Mouse (Mus musculus): ENCODE results near the gene Hcst. TPM values are rescaled to one million over a fixed set of nuclear protein-coding genes. Genes with fewer than 3 reads are reported as not detected.

Gene Hcst
- polyA plus RNA-seq, 1 experiment from 2014 or later = 4.6 TPM

GRCm38 (mm10) chr7:30436879-30437278 lies 17.2 kb upstream of the Hcst start:
- Histone ChIP-seq H3K36me3 (ENCODE audit: control insufficient read depth, insufficient read depth) (no peaks in the 10 kb centered on the region), H3K27me3 (ENCODE audit: control insufficient read depth, insufficient read depth, low read length) (peaks cover 30% of the 10 kb centered on the region)
- 17% methylated on average over 10 of the region's 10 CpGs for WGBS

GRCm38 (mm10) chr7:30435156-30435555 lies 15.5 kb upstream of the Hcst start:
- peaks cover 30% of the 10 kb centered on the region for H3K27me3 ChIP-seq (ENCODE audit: control insufficient read depth, insufficient read depth, low read length)

More at GRCm38 (mm10) chr7:30436879-30437278, 17.2 kb upstream of the Hcst start:
- Histone ChIP-seq H3K9me3 (replicated peaks; ENCODE audit: control insufficient read depth, low read length) (no peaks in the 10 kb centered on the region), H3K4me1 (ENCODE audit: control insufficient read depth, insufficient read depth, low read length) (no peaks in the 10 kb centered on the region), H3K4me3 (ENCODE audit: low read length) (no peak overlapping the region), H3K9ac (ENCODE audit: low read length) (no peak overlapping the region), H3K4me2 (ENCODE audit: low read depth, low read length) (no peak overlapping the region), H3K27ac (ENCODE audit: low read length) (no peak overlapping the region)
- no peak for ATAC-seq (replicated peaks; ENCODE audit: extremely low read depth, insufficient read depth, low FRiP score)

GRCm38 (mm10) chr7:30434701-30435100 lies 15.0 kb upstream of the Hcst start:
- no peaks in the 10 kb centered on the region for H3K4me1 ChIP-seq (ENCODE audit: control insufficient read depth, insufficient read depth, low read length)

More at GRCm38 (mm10) chr7:30435156-30435555, 15.5 kb upstream of the Hcst start:
- no peak overlapping the region for H3K4me2 ChIP-seq (ENCODE audit: low read depth, low read length)
- no peak overlapping the region for H3K4me3 ChIP-seq (ENCODE audit: low read length)
- H3K9me3 ChIP-seq (replicated peaks; ENCODE audit: control insufficient read depth, low read length) = no peaks in the 10 kb centered on the region
- no peak for ATAC-seq (replicated peaks; ENCODE audit: extremely low read depth, insufficient read depth, low FRiP score)
- no peak overlapping the region for H3K27ac ChIP-seq (ENCODE audit: low read length)
- H3K36me3 ChIP-seq (ENCODE audit: control insufficient read depth, insufficient read depth) = no peaks in the 10 kb centered on the region
- no peak overlapping the region for H3K9ac ChIP-seq (ENCODE audit: low read length)
- no peaks in the 10 kb centered on the region for H3K4me1 ChIP-seq (ENCODE audit: control insufficient read depth, insufficient read depth, low read length)
- WGBS = 41% methylated on average over 9 of the region's 9 CpGs

GRCm38 (mm10) chr7:30434238-30434637 lies 14.6 kb upstream of the Hcst start:
- H3K27ac ChIP-seq (ENCODE audit: low read length) = no peak overlapping the region
- no peaks in the 10 kb centered on the region for H3K4me1 ChIP-seq (ENCODE audit: control insufficient read depth, insufficient read depth, low read length)
- no peak for ATAC-seq (replicated peaks; ENCODE audit: extremely low read depth, insufficient read depth, low FRiP score)
- peaks cover 26% of the 10 kb centered on the region for H3K27me3 ChIP-seq (ENCODE audit: control insufficient read depth, insufficient read depth, low read length)
- H3K36me3 ChIP-seq (ENCODE audit: control insufficient read depth, insufficient read depth) = no peaks in the 10 kb centered on the region
- no peak overlapping the region for H3K4me3 ChIP-seq (ENCODE audit: low read length)
- no peak overlapping the region for H3K9ac ChIP-seq (ENCODE audit: low read length)
- 3% methylated on average over 10 of the region's 10 CpGs for WGBS
- no peak overlapping the region for H3K4me2 ChIP-seq (ENCODE audit: low read depth, low read length)
- no peaks in the 10 kb centered on the region for H3K9me3 ChIP-seq (replicated peaks; ENCODE audit: control insufficient read depth, low read length)

More at GRCm38 (mm10) chr7:30434701-30435100, 15.0 kb upstream of the Hcst start:
- Histone ChIP-seq H3K9ac (ENCODE audit: low read length) (no peak overlapping the region), H3K4me3 (ENCODE audit: low read length) (no peak overlapping the region), H3K27ac (ENCODE audit: low read length) (no peak overlapping the region), H3K27me3 (ENCODE audit: control insufficient read depth, insufficient read depth, low read length) (peaks cover 26% of the 10 kb centered on the region), H3K36me3 (ENCODE audit: control insufficient read depth, insufficient read depth) (no peaks in the 10 kb centered on the region), H3K9me3 (replicated peaks; ENCODE audit: control insufficient read depth, low read length) (no peaks in the 10 kb centered on the region), H3K4me2 (ENCODE audit: low read depth, low read length) (no peak overlapping the region)
- ATAC-seq (replicated peaks; ENCODE audit: extremely low read depth, insufficient read depth, low FRiP score) = no peak
- WGBS = 63% methylated on average over 10 of the region's 10 CpGs

GRCm38 (mm10) chr7:30431793-30432192 lies 12.1 kb upstream of the Hcst start:
- ATAC-seq (replicated peaks; ENCODE audit: extremely low read depth, insufficient read depth, low FRiP score) = no peak
- no peaks in the 10 kb centered on the region for H3K4me1 ChIP-seq (ENCODE audit: control insufficient read depth, insufficient read depth, low read length)

GRCm38 (mm10) chr7:30430191-30430590 lies 10.5 kb upstream of the Hcst start:
- Histone ChIP-seq H3K9me3 (replicated peaks; ENCODE audit: control insufficient read depth, low read length) (no peaks in the 10 kb centered on the region), H3K4me3 (ENCODE audit: low read length) (no peak overlapping the region), H3K4me1 (ENCODE audit: control insufficient read depth, insufficient read depth, low read length) (no peaks in the 10 kb centered on the region), H3K27ac (ENCODE audit: low read length) (no peak overlapping the region), H3K36me3 (ENCODE audit: control insufficient read depth, insufficient read depth) (peaks cover 2% of the 10 kb centered on the region), H3K27me3 (ENCODE audit: control insufficient read depth, insufficient read depth, low read length) (peaks cover under 1% of the 10 kb centered on the region; the same call in 1 of the 2 replicates), H3K9ac (ENCODE audit: low read length) (no peak overlapping the region), H3K4me2 (ENCODE audit: low read depth, low read length) (no peak overlapping the region)
- 47% methylated on average over 2 of the region's 2 CpGs for WGBS
- no peak for ATAC-seq (replicated peaks; ENCODE audit: extremely low read depth, insufficient read depth, low FRiP score)

More at GRCm38 (mm10) chr7:30431793-30432192, 12.1 kb upstream of the Hcst start:
- no peak overlapping the region for H3K27ac ChIP-seq (ENCODE audit: low read length)
- no peak overlapping the region for H3K9ac ChIP-seq (ENCODE audit: low read length)
- no peaks in the 10 kb centered on the region for H3K9me3 ChIP-seq (replicated peaks; ENCODE audit: control insufficient read depth, low read length)
- 4% methylated on average over 3 of the region's 3 CpGs for WGBS
- peaks cover 2% of the 10 kb centered on the region; the same call in 1 of the 2 replicates for H3K36me3 ChIP-seq (ENCODE audit: control insufficient read depth, insufficient read depth)
- no peak overlapping the region for H3K4me2 ChIP-seq (ENCODE audit: low read depth, low read length)
- peaks cover 17% of the 10 kb centered on the region for H3K27me3 ChIP-seq (ENCODE audit: control insufficient read depth, insufficient read depth, low read length)
- H3K4me3 ChIP-seq (ENCODE audit: low read length) = no peak overlapping the region

GRCm38 (mm10) chr7:30429327-30429726 lies 9.7 kb upstream of the Hcst start:
- ATAC-seq (replicated peaks; ENCODE audit: extremely low read depth, insufficient read depth, low FRiP score) = no peak
- no peaks in the 10 kb centered on the region for H3K27me3 ChIP-seq (ENCODE audit: control insufficient read depth, insufficient read depth, low read length)

GRCm38 (mm10) chr7:30423071-30423641 lies 3.5 kb upstream of the Hcst start:
- Histone ChIP-seq H3K27me3 (ENCODE audit: control insufficient read depth, insufficient read depth, low read length) (peaks cover 5% of the 10 kb centered on the region; the same call in 1 of the 2 replicates), H3K4me1 (ENCODE audit: control insufficient read depth, insufficient read depth, low read length) (peaks cover 13% of the 10 kb centered on the region), H3K9me3 (replicated peaks; ENCODE audit: control insufficient read depth, low read length) (0 out of 2 replicates have a peak, but pooled peaks cover 4% of the 10 kb centered on the region), H3K36me3 (ENCODE audit: control insufficient read depth, insufficient read depth) (peaks cover 2% of the 10 kb centered on the region), H3K9ac (ENCODE audit: low read length) (peak overlapping the region; percentile 50), H3K4me3 (ENCODE audit: low read length) (peak overlapping the region; percentile 66), H3K4me2 (ENCODE audit: low read depth, low read length) (peak overlapping the region; percentile 96), H3K27ac (ENCODE audit: low read length) (peak overlapping the region; percentile 41)
- WGBS = 23% methylated on average over 23 of the region's 23 CpGs
- ATAC-seq (replicated peaks; ENCODE audit: extremely low read depth, insufficient read depth, low FRiP score) = no peak

More at GRCm38 (mm10) chr7:30429327-30429726, 9.7 kb upstream of the Hcst start:
- H3K4me2 ChIP-seq (ENCODE audit: low read depth, low read length) = no peak overlapping the region
- H3K9ac ChIP-seq (ENCODE audit: low read length) = no peak overlapping the region
- no peaks in the 10 kb centered on the region for H3K4me1 ChIP-seq (ENCODE audit: control insufficient read depth, insufficient read depth, low read length)
- no peaks in the 10 kb centered on the region for H3K9me3 ChIP-seq (replicated peaks; ENCODE audit: control insufficient read depth, low read length)
- H3K36me3 ChIP-seq (ENCODE audit: control insufficient read depth, insufficient read depth) = peaks cover 2% of the 10 kb centered on the region
- H3K4me3 ChIP-seq (ENCODE audit: low read length) = no peak overlapping the region
- H3K27ac ChIP-seq (ENCODE audit: low read length) = no peak overlapping the region

GRCm38 (mm10) chr7:30422560-30422959 lies 2.9 kb upstream of the Hcst start:
- Histone ChIP-seq H3K4me1 (ENCODE audit: control insufficient read depth, insufficient read depth, low read length) (peaks cover 13% of the 10 kb centered on the region), H3K27ac (ENCODE audit: low read length) (peak overlapping the region; percentile 41), H3K36me3 (ENCODE audit: control insufficient read depth, insufficient read depth) (peaks cover 2% of the 10 kb centered on the region), H3K4me3 (ENCODE audit: low read length) (peak overlapping the region; percentile 66), H3K4me2 (ENCODE audit: low read depth, low read length) (peak overlapping the region; percentile 96), H3K27me3 (ENCODE audit: control insufficient read depth, insufficient read depth, low read length) (peaks cover 5% of the 10 kb centered on the region; the same call in 1 of the 2 replicates), H3K9me3 (replicated peaks; ENCODE audit: control insufficient read depth, low read length) (0 out of 2 replicates have a peak, but pooled peaks cover 4% of the 10 kb centered on the region), H3K9ac (ENCODE audit: low read length) (peak overlapping the region; percentile 72)
- ATAC-seq (replicated peaks; ENCODE audit: extremely low read depth, insufficient read depth, low FRiP score) = no peak
- 12% methylated on average over 9 of the region's 9 CpGs for WGBS
